Comparison of ENCODE assay signal across 8 mouse cellular contexts in genomic region chr7:44996672-44997071, GRCm38 (mm10). TPM values are rescaled to one million over a fixed set of nuclear protein-coding genes. Genes with fewer than 3 reads are reported as not detected.
A peak's percentile ranks its signal among the peaks of the same experiment; 100 is the strongest.
DNase-seq lines count a peak whose midpoint lies in the region; ATAC-seq and TF ChIP-seq lines count a peak whose summit lies in the region.

No protein-coding gene starts in this region.

- no peaks in the 10 kb centered on the region for H3K27me3 ChIP-seq in kidney, embryonic 14.5 days (ENCODE audit: control insufficient read depth, insufficient read depth, low read length)
- no peaks in the 10 kb centered on the region for H3K27me3 ChIP-seq in hindbrain, embryonic 11.5 days (ENCODE audit: control insufficient read depth, insufficient read depth, low read length)
- H3K27me3 ChIP-seq in midbrain, embryonic 11.5 days (ENCODE audit: control insufficient read depth, insufficient read depth, low read length), result no peaks in the 10 kb centered on the region

- no peaks in the 10 kb centered on the region for H3K9me3 ChIP-seq in kidney, embryonic 14.5 days (ENCODE audit: control insufficient read depth, low read length)
- no peaks in the 10 kb centered on the region for H3K9me3 ChIP-seq in hindbrain, embryonic 11.5 days (ENCODE audit: control insufficient read depth, low read length)
- H3K9me3 ChIP-seq in midbrain, embryonic 11.5 days (ENCODE audit: control insufficient read depth, low read length), result no peaks in the 10 kb centered on the region

- H3K4me2 ChIP-seq in kidney, embryonic 14.5 days (replicated peaks; ENCODE audit: low read depth, low read length), result peak overlapping the region; percentile 91
- H3K4me2 ChIP-seq in hindbrain, embryonic 11.5 days (replicated peaks; ENCODE audit: low read depth, low read length), result peak overlapping the region; percentile 78
- peak overlapping the region; percentile 82 for H3K4me2 ChIP-seq in midbrain, embryonic 11.5 days

- DNase-seq in kidney, postnatal 36 days, result no peak
- no peak for DNase-seq in hindbrain, embryonic 11.5 days (ENCODE audit: low spot score)
- DNase-seq in midbrain, embryonic 11.5 days (ENCODE audit: low spot score, missing footprints), result peak; percentile 87
- DNase-seq in T-cell, adult 2 months (ENCODE audit: low spot score), result no peak
- no peak for DNase-seq in left cerebral cortex, adult 18-20 months (ENCODE audit: low spot score in 2 of 2)
- no peak for DNase-seq in kidney, adult 11 months

- peaks cover 64% of the 10 kb centered on the region for H3K36me3 ChIP-seq in kidney, embryonic 14.5 days (ENCODE audit: control insufficient read depth, insufficient read depth, low read length)
- peaks cover 7% of the 10 kb centered on the region for H3K36me3 ChIP-seq in hindbrain, embryonic 11.5 days (ENCODE audit: control insufficient read depth, insufficient read depth, low read length)
- peaks cover 19% of the 10 kb centered on the region; the same call in 1 of the 2 replicates for H3K36me3 ChIP-seq in midbrain, embryonic 11.5 days (ENCODE audit: control insufficient read depth, insufficient read depth, low read length)

- peaks cover 26% of the 10 kb centered on the region for H3K4me1 ChIP-seq in kidney, embryonic 14.5 days (ENCODE audit: control insufficient read depth, insufficient read depth, low read length)
- H3K4me1 ChIP-seq in bone marrow macrophage, adult 2 months (ENCODE audit: control insufficient read depth, insufficient read depth, low read length), result peaks cover 7% of the 10 kb centered on the region
- H3K4me1 ChIP-seq in hindbrain, embryonic 11.5 days (replicated peaks; ENCODE audit: control insufficient read depth, insufficient read depth, low read length), result peaks cover 3% of the 10 kb centered on the region
- H3K4me1 ChIP-seq in midbrain, embryonic 11.5 days (ENCODE audit: control insufficient read depth, insufficient read depth, low read length), result peaks cover 25% of the 10 kb centered on the region

- peak overlapping the region; percentile 51; the same call in 1 of the 2 replicates for H3K27ac ChIP-seq in kidney, embryonic 14.5 days (ENCODE audit: low read depth, low read length)
- no peak overlapping the region for H3K27ac ChIP-seq in bone marrow macrophage, adult 2 months (ENCODE audit: insufficient read depth, low read depth, low read length)
- H3K27ac ChIP-seq in hindbrain, embryonic 11.5 days (ENCODE audit: low read depth, low read length), result no peak overlapping the region
- H3K27ac ChIP-seq in midbrain, embryonic 11.5 days (ENCODE audit: low read depth, low read length), result peak overlapping the region; percentile 4; the same call in 1 of the 2 replicates

- TF ChIP-seq CTCF in bone marrow macrophage, adult 2 months (IDR thresholded peaks at IDR 0.05; ENCODE audit: low read depth, low read length), result no peak

- 13% methylated on average over 10 of the region's 10 CpGs for WGBS in kidney, embryonic 14.5 days
- 12% methylated on average over 10 of the region's 10 CpGs for WGBS in hindbrain, embryonic 11.5 days
- 21% methylated on average over 10 of the region's 10 CpGs for WGBS in midbrain, embryonic 11.5 days

- TF ChIP-seq POLR2A in bone marrow macrophage, adult 2 months (IDR thresholded peaks at IDR 0.05; ENCODE audit: borderline replicate concordance, low read depth, low read length), result no peak

- no peak for ATAC-seq in kidney, embryonic 14.5 days (ENCODE audit: low FRiP score, low TSS enrichment)
- no peak for ATAC-seq in hindbrain, embryonic 11.5 days (ENCODE audit: low FRiP score)
- ATAC-seq in midbrain, embryonic 11.5 days (ENCODE audit: low FRiP score), result no peak

- peak overlapping the region; percentile 77 for H3K9ac ChIP-seq in kidney, embryonic 14.5 days (ENCODE audit: low read depth, low read length)
- H3K9ac ChIP-seq in hindbrain, embryonic 11.5 days (ENCODE audit: low read depth, low read length), result peak overlapping the region; percentile 69
- H3K9ac ChIP-seq in midbrain, embryonic 11.5 days (ENCODE audit: low read length), result peak overlapping the region; percentile 77

- H3K4me3 ChIP-seq in kidney, embryonic 14.5 days (ENCODE audit: low read length), result peak overlapping the region; percentile 79
- H3K4me3 ChIP-seq in bone marrow macrophage, adult 2 months (ENCODE audit: insufficient read depth, low read length), result peak overlapping the region; percentile 83
- peak overlapping the region; percentile 69 for H3K4me3 ChIP-seq in hindbrain, embryonic 11.5 days (ENCODE audit: low read depth, low read length)
- H3K4me3 ChIP-seq in midbrain, embryonic 11.5 days (ENCODE audit: low read depth, low read length), result peak overlapping the region; percentile 64

RNA-seq across cellular contexts. Expression of gene Irf3, which starts 0.8 kb away (rescaled TPM):
- polyA plus RNA-seq in kidney, embryonic 14.5 days (2014; fragmentation: Nextera tagmentation; extraction: Ambion mirVana), result 66.2 and 81.6 TPM in 2 replicates
- 91.0 and 94.7 TPM in 2 replicates for polyA plus RNA-seq in bone marrow macrophage, adult 2 months (2012; ENCODE audit: insufficient read depth, insufficient read length, missing spikeins)
- polyA plus RNA-seq in hindbrain, embryonic 11.5 days (2014; fragmentation: Nextera tagmentation; extraction: Ambion mirVana), result 59.6 and 63.9 TPM in 2 replicates
- polyA plus RNA-seq in midbrain, embryonic 11.5 days (2014; fragmentation: Nextera tagmentation; extraction: Ambion mirVana), result 55.6 and 65.9 TPM in 2 replicates
- 10 to 100 TPM; 35.2 to 41.9 TPM for total RNA-seq in left cerebral cortex, adult 18-20 months (2021)

RNA-seq across cellular contexts. Expression of gene Bcl2l12, which starts 1.8 kb away (rescaled TPM):
- polyA plus RNA-seq in kidney, embryonic 14.5 days (2014; fragmentation: Nextera tagmentation; extraction: Ambion mirVana), result 54.9 and 71.1 TPM in 2 replicates
- 15.3 and 16.0 TPM in 2 replicates for polyA plus RNA-seq in bone marrow macrophage, adult 2 months (2012; ENCODE audit: insufficient read depth, insufficient read length, missing spikeins)
- 54.2 and 56.8 TPM in 2 replicates for polyA plus RNA-seq in hindbrain, embryonic 11.5 days (2014; fragmentation: Nextera tagmentation; extraction: Ambion mirVana)
- 56.0 and 62.2 TPM in 2 replicates for polyA plus RNA-seq in midbrain, embryonic 11.5 days (2014; fragmentation: Nextera tagmentation; extraction: Ambion mirVana)
- 1 to 10 TPM; 2.8 to 3.8 TPM for total RNA-seq in left cerebral cortex, adult 18-20 months (2021)

RNA-seq across cellular contexts. Expression of gene Prmt1, which starts 10.3 kb away (rescaled TPM):
- polyA plus RNA-seq in kidney, embryonic 14.5 days (2014; fragmentation: Nextera tagmentation; extraction: Ambion mirVana), result 258 and 308 TPM in 2 replicates
- 54.4 and 61.6 TPM in 2 replicates for polyA plus RNA-seq in bone marrow macrophage, adult 2 months (2012; ENCODE audit: insufficient read depth, insufficient read length, missing spikeins)
- 249 and 259 TPM in 2 replicates for polyA plus RNA-seq in hindbrain, embryonic 11.5 days (2014; fragmentation: Nextera tagmentation; extraction: Ambion mirVana)
- 276 and 281 TPM in 2 replicates for polyA plus RNA-seq in midbrain, embryonic 11.5 days (2014; fragmentation: Nextera tagmentation; extraction: Ambion mirVana)
- total RNA-seq in left cerebral cortex, adult 18-20 months (2021), result 100 to 1,000 TPM; 174 to 178 TPM

RNA-seq across cellular contexts. Expression of gene Scaf1, which starts 19.5 kb away (rescaled TPM):
- polyA plus RNA-seq in kidney, embryonic 14.5 days (2014; fragmentation: Nextera tagmentation; extraction: Ambion mirVana), result 46.5 and 54.0 TPM in 2 replicates
- polyA plus RNA-seq in bone marrow macrophage, adult 2 months (2012; ENCODE audit: insufficient read depth, insufficient read length, missing spikeins), result 44.3 and 47.3 TPM in 2 replicates
- 44.0 and 49.6 TPM in 2 replicates for polyA plus RNA-seq in hindbrain, embryonic 11.5 days (2014; fragmentation: Nextera tagmentation; extraction: Ambion mirVana)
- 43.6 and 44.4 TPM in 2 replicates for polyA plus RNA-seq in midbrain, embryonic 11.5 days (2014; fragmentation: Nextera tagmentation; extraction: Ambion mirVana)
- 100 to 1,000 TPM; 159 to 163 TPM for total RNA-seq in left cerebral cortex, adult 18-20 months (2021)

RNA-seq across cellular contexts. Expression of gene Rras, which starts 21.1 kb away (rescaled TPM):
- polyA plus RNA-seq in kidney, embryonic 14.5 days (2014; fragmentation: Nextera tagmentation; extraction: Ambion mirVana), result 31.8 and 35.2 TPM in 2 replicates
- polyA plus RNA-seq in bone marrow macrophage, adult 2 months (2012; ENCODE audit: insufficient read depth, insufficient read length, missing spikeins), result 119 and 123 TPM in 2 replicates
- 21.2 and 21.6 TPM in 2 replicates for polyA plus RNA-seq in hindbrain, embryonic 11.5 days (2014; fragmentation: Nextera tagmentation; extraction: Ambion mirVana)
- 18.6 and 22.2 TPM in 2 replicates for polyA plus RNA-seq in midbrain, embryonic 11.5 days (2014; fragmentation: Nextera tagmentation; extraction: Ambion mirVana)
- total RNA-seq in left cerebral cortex, adult 18-20 months (2021), result 10 to 100 TPM; 10.0 to 14.5 TPM

Comparison
In these comparisons a context has a peak if more than half of its experiments do, and no peak if none do; other contexts are left out.
1. H3K27ac ChIP-seq: peak in kidney, embryonic 14.5 days (single experiment) and midbrain, embryonic 11.5 days (single experiment); none in bone marrow macrophage, adult 2 months (single experiment) and hindbrain, embryonic 11.5 days (single experiment).
2. Peak in every context shown above with its lines, with median percentiles within 50 percentile points of each other: H3K4me2 ChIP-seq, H3K4me3 ChIP-seq and H3K9ac ChIP-seq.